23 mouse cellular contexts compared by ENCODE assay signal in genomic region chr11:25571396-25571795, GRCm38 (mm10).
"Had no signal": no experiment of that assay in that cellular context is flagged by ENCODE, and none has a peak within 500 bp of the region (broad histone marks: within the 10 kb centered on the region; RNA-seq: fewer than 3 reads in every experiment).

No protein-coding gene starts in this region.

- H3K9me3 ChIP-seq: heart, embryonic 10.5 days; heart, embryonic 13.5 days; heart, embryonic 15.5 days; hindbrain, embryonic 13.5 days; hindbrain, embryonic 15.5 days; limb, embryonic 13.5 days; limb, embryonic 15.5 days; liver, embryonic 12.5 days had no signal

- H3K27ac ChIP-seq: gastrocnemius, adult 2 months; heart, embryonic 10.5 days; heart, embryonic 13.5 days; heart, embryonic 15.5 days; hindbrain, embryonic 13.5 days; hindbrain, embryonic 15.5 days; hindbrain, postnatal 0 days; limb, embryonic 13.5 days; limb, embryonic 15.5 days; liver, embryonic 12.5 days; liver, embryonic 14.5 days had no signal

- H3K4me3 ChIP-seq: gastrocnemius, adult 2 months; heart, embryonic 10.5 days; heart, embryonic 13.5 days; heart, embryonic 15.5 days; hindbrain, embryonic 13.5 days; hindbrain, embryonic 15.5 days; limb, embryonic 13.5 days; limb, embryonic 15.5 days; liver, embryonic 12.5 days had no signal

- H3K27me3 ChIP-seq: heart, embryonic 13.5 days; heart, embryonic 15.5 days; hindbrain, embryonic 13.5 days; hindbrain, embryonic 15.5 days; limb, embryonic 13.5 days; limb, embryonic 15.5 days; liver, embryonic 12.5 days had no signal

- H3K36me3 ChIP-seq: heart, embryonic 10.5 days; heart, embryonic 13.5 days; heart, embryonic 15.5 days; hindbrain, embryonic 13.5 days; hindbrain, embryonic 15.5 days; limb, embryonic 13.5 days; limb, embryonic 15.5 days; liver, embryonic 12.5 days had no signal

- ATAC-seq: hindbrain, postnatal 0 days; intestine, embryonic 16.5 days; liver, embryonic 12.5 days had no signal

- DNase-seq: gastrocnemius, adult 2 months; gastrocnemius, postnatal 10 days; gastrocnemius, postnatal 25 days; heart, adult 18-20 months; heart, postnatal 14 days; heart, postnatal 36 days; kidney, adult 11 months; kidney, adult 2 months; kidney, postnatal 10 days; kidney, postnatal 25 days; kidney, postnatal 4 days; left cerebral cortex, postnatal 4 days had no signal

- H3K4me2 ChIP-seq: heart, embryonic 13.5 days; heart, embryonic 15.5 days; hindbrain, embryonic 13.5 days; hindbrain, embryonic 15.5 days; limb, embryonic 13.5 days; limb, embryonic 15.5 days; liver, embryonic 12.5 days had no signal

- H3K4me1 ChIP-seq: heart, embryonic 10.5 days; heart, embryonic 13.5 days; heart, embryonic 15.5 days; limb, embryonic 13.5 days; limb, embryonic 15.5 days; liver, embryonic 12.5 days had no signal

- H3K9ac ChIP-seq: heart, embryonic 13.5 days; heart, embryonic 15.5 days; hindbrain, embryonic 13.5 days; hindbrain, embryonic 15.5 days; limb, embryonic 13.5 days; limb, embryonic 15.5 days; liver, embryonic 12.5 days; liver, embryonic 14.5 days had no signal
